ENCODE assay signal across 20 mouse cellular contexts in genomic region chr14:105300551-105300950, GRCm38 (mm10). TPM values are rescaled to one million over a fixed set of nuclear protein-coding genes. Genes with fewer than 3 reads are reported as not detected.
DNase-seq lines count a peak whose midpoint lies in the region; ATAC-seq and TF ChIP-seq lines count a peak whose summit lies in the region.
"Had no signal": no experiment of that assay in that cellular context is flagged by ENCODE, and none has a peak within 500 bp of the region (broad histone marks: within the 10 kb centered on the region; RNA-seq: fewer than 3 reads in every experiment).

No protein-coding gene starts in this region.

- no peak for ATAC-seq in embryonic facial prominence, embryonic 14.5 days (ENCODE audit: low read depth)
- ATAC-seq in liver, embryonic 11.5 days (replicated peaks; ENCODE audit: low FRiP score), result no peak
- ATAC-seq in granulocyte monocyte progenitor cell, adult 5-6 weeks (replicated peaks; ENCODE audit: poor library complexity, severe bottlenecking), result peak; percentile 70
- ATAC-seq: hindbrain, postnatal 0 days had no signal

- H3K9me3 ChIP-seq in embryonic facial prominence, embryonic 14.5 days (ENCODE audit: control insufficient read depth, low read length), result no peaks in the 10 kb centered on the region
- H3K9me3 ChIP-seq in embryonic facial prominence, embryonic 10.5 days, result no peaks in the 10 kb centered on the region
- no peaks in the 10 kb centered on the region for H3K9me3 ChIP-seq in liver, embryonic 11.5 days (ENCODE audit: control insufficient read depth, low read length)
- no peaks in the 10 kb centered on the region for H3K9me3 ChIP-seq in megakaryocyte, embryonic 14.5 days
- H3K9me3 ChIP-seq: forebrain, embryonic 12.5 days; heart, embryonic 15.5 days; midbrain, embryonic 10.5 days had no signal

- WGBS in embryonic facial prominence, embryonic 14.5 days, result 74% methylated on average over 10 of the region's 10 CpGs
- WGBS in embryonic facial prominence, embryonic 10.5 days, result 74% methylated on average over 10 of the region's 10 CpGs
- 25% methylated on average over 10 of the region's 10 CpGs for WGBS in liver, adult 2 months
- 78% methylated on average over 10 of the region's 10 CpGs for WGBS in liver, embryonic 11.5 days

- H3K36me3 ChIP-seq in embryonic facial prominence, embryonic 14.5 days (ENCODE audit: control insufficient read depth, insufficient read depth, low read length), result peaks cover 15% of the 10 kb centered on the region
- peaks cover 16% of the 10 kb centered on the region; the same call in 1 of the 2 replicates for H3K36me3 ChIP-seq in embryonic facial prominence, embryonic 10.5 days (replicated peaks)
- H3K36me3 ChIP-seq in liver, adult 2 months (ENCODE audit: control insufficient read depth, insufficient read depth, low read length), result peaks cover 11% of the 10 kb centered on the region
- H3K36me3 ChIP-seq in liver, embryonic 11.5 days (ENCODE audit: control insufficient read depth, insufficient read depth, low read length), result no peaks in the 10 kb centered on the region; the same call in 1 of the 2 replicates
- peaks cover 44% of the 10 kb centered on the region for H3K36me3 ChIP-seq in megakaryocyte, embryonic 14.5 days (replicated peaks; ENCODE audit: low read length)

- no peaks in the 10 kb centered on the region for H3K4me1 ChIP-seq in embryonic facial prominence, embryonic 14.5 days (ENCODE audit: control insufficient read depth, insufficient read depth, low read length)
- H3K4me1 ChIP-seq in embryonic facial prominence, embryonic 10.5 days, result 0 out of 2 replicates have a peak, but pooled peaks cover 2% of the 10 kb centered on the region
- H3K4me1 ChIP-seq in liver, adult 2 months (ENCODE audit: control insufficient read depth, insufficient read depth, low read length), result peaks cover 2% of the 10 kb centered on the region; the same call in 1 of the 2 replicates
- H3K4me1 ChIP-seq in liver, embryonic 11.5 days (replicated peaks; ENCODE audit: control insufficient read depth, insufficient read depth, low read length), result no peaks in the 10 kb centered on the region
- H3K4me1 ChIP-seq in megakaryocyte, embryonic 14.5 days, result peaks cover 22% of the 10 kb centered on the region
- H3K4me1 ChIP-seq: forebrain, embryonic 12.5 days; heart, embryonic 15.5 days had no signal

- TF ChIP-seq CTCF in liver, adult 2 months (IDR thresholded peaks at IDR 0.05; ENCODE audit: low read depth, low read length), result no peak

- TF ChIP-seq POLR2A in liver, adult 2 months (IDR thresholded peaks at IDR 0.05; ENCODE audit: extremely low read depth, insufficient read depth, low read length), result no peak

- no peak overlapping the region for H3K4me3 ChIP-seq in embryonic facial prominence, embryonic 14.5 days (ENCODE audit: low read depth, low read length)
- no peak overlapping the region for H3K4me3 ChIP-seq in embryonic facial prominence, embryonic 10.5 days
- no peak overlapping the region for H3K4me3 ChIP-seq in liver, adult 2 months (ENCODE audit: insufficient read depth, low read depth, low read length)
- no peak overlapping the region for H3K4me3 ChIP-seq in liver, embryonic 11.5 days (ENCODE audit: low read depth, low read length)
- peak overlapping the region; percentile 85 for H3K4me3 ChIP-seq in megakaryocyte, embryonic 14.5 days (replicated peaks)
- H3K4me3 ChIP-seq: forebrain, embryonic 12.5 days; heart, embryonic 15.5 days; midbrain, embryonic 10.5 days had no signal

- no peak overlapping the region for H3K4me2 ChIP-seq in embryonic facial prominence, embryonic 14.5 days (ENCODE audit: low read depth, low read length)
- no peak overlapping the region for H3K4me2 ChIP-seq in liver, embryonic 11.5 days
- H3K4me2 ChIP-seq: forebrain, embryonic 12.5 days; heart, embryonic 15.5 days had no signal

- no peak overlapping the region for H3K9ac ChIP-seq in embryonic facial prominence, embryonic 14.5 days (ENCODE audit: low read depth, low read length)
- no peak overlapping the region for H3K9ac ChIP-seq in liver, adult 2 months (ENCODE audit: low read depth, low read length)
- H3K9ac ChIP-seq in liver, embryonic 11.5 days (ENCODE audit: low read depth, low read length), result no peak overlapping the region
- H3K9ac ChIP-seq: forebrain, embryonic 12.5 days; heart, embryonic 15.5 days had no signal

- peak; percentile 42 for DNase-seq in embryonic facial prominence, embryonic 14.5 days (ENCODE audit: low spot score)
- no peak for DNase-seq in embryonic facial prominence, embryonic 10.5 days (ENCODE audit: low spot score)
- DNase-seq in liver, adult 2 months (ENCODE audit: extremely low read depth, low read depth, low spot score), result peak; percentile 97
- DNase-seq in liver, embryonic 11.5 days (ENCODE audit: low spot score), result no peak
- no peak for DNase-seq in B cell, adult 2 months
- no peak for DNase-seq in spleen, adult 12 weeks (ENCODE audit: low spot score)
- DNase-seq: cerebellum, adult 9-10 months; heart, adult 11 months; left cerebral cortex, postnatal 4 days; lung, adult 2 months; retina, postnatal 1 day; spleen, adult 18-20 months; thymus, adult 2 months had no signal

- H3K27me3 ChIP-seq in embryonic facial prominence, embryonic 14.5 days (replicated peaks; ENCODE audit: control insufficient read depth, insufficient read depth, low read length), result no peaks in the 10 kb centered on the region
- H3K27me3 ChIP-seq in embryonic facial prominence, embryonic 10.5 days (replicated peaks; ENCODE audit: low read depth, poor library complexity, severe bottlenecking), result no peaks in the 10 kb centered on the region
- no peaks in the 10 kb centered on the region for H3K27me3 ChIP-seq in liver, adult 2 months (ENCODE audit: control insufficient read depth, insufficient read depth, low read length)
- H3K27me3 ChIP-seq in liver, embryonic 11.5 days (replicated peaks; ENCODE audit: control insufficient read depth, insufficient read depth, low read length), result no peaks in the 10 kb centered on the region
- H3K27me3 ChIP-seq in megakaryocyte, embryonic 14.5 days (replicated peaks), result no peaks in the 10 kb centered on the region
- H3K27me3 ChIP-seq: forebrain, embryonic 12.5 days; heart, embryonic 15.5 days had no signal

- no peak overlapping the region for H3K27ac ChIP-seq in embryonic facial prominence, embryonic 14.5 days (replicated peaks; ENCODE audit: low read depth, low read length)
- H3K27ac ChIP-seq in embryonic facial prominence, embryonic 10.5 days (replicated peaks), result no peak overlapping the region
- 0 out of 2 replicates have a peak overlapping the region, but pooled peaks have one; percentile 4 for H3K27ac ChIP-seq in liver, adult 2 months (replicated peaks; ENCODE audit: insufficient read depth, low read depth, low read length)
- H3K27ac ChIP-seq in liver, embryonic 11.5 days (ENCODE audit: low read depth, low read length), result no peak overlapping the region
- H3K27ac ChIP-seq: forebrain, embryonic 12.5 days; heart, embryonic 15.5 days; hindbrain, postnatal 0 days; kidney, postnatal 0 days; midbrain, embryonic 10.5 days had no signal

- H3K79me2 ChIP-seq in liver, adult 2 months (ENCODE audit: control insufficient read depth, insufficient read depth, low read length), result no peaks in the 10 kb centered on the region

RNA-seq across cellular contexts. Expression of gene Ndfip2, which starts 42.2 kb away (rescaled TPM):
- 60.9 and 64.9 TPM in 2 replicates for polyA plus RNA-seq in embryonic facial prominence, embryonic 14.5 days (2014; fragmentation: Nextera tagmentation; extraction: Ambion mirVana)
- polyA plus RNA-seq in embryonic facial prominence, embryonic 10.5 days (2016; fragmentation: Nextera tagmentation; extraction: Ambion mirVana), result 42.7 and 43.2 TPM in 2 replicates
- total RNA-seq in liver, adult 2 months (2014; rRNA removed), result 48.1 and 54.2 TPM in 2 replicates
- polyA plus RNA-seq in liver, adult 2 months (2012; rRNA removed), result 42.8 and 44.2 TPM in 2 replicates
- 35.3 and 38.4 TPM in 2 replicates for polyA plus RNA-seq in liver, embryonic 11.5 days (2014; fragmentation: Nextera tagmentation; extraction: Ambion mirVana)
- total RNA-seq in granulocyte monocyte progenitor cell, adult 5-6 weeks (2014; fragmentation: Nextera tagmentation), result 16.8 and 18.2 TPM in 2 replicates
- total RNA-seq in granulocyte monocyte progenitor cell, adult 5-6 weeks (2017), result 11.6 and 12.6 TPM in 2 replicates
- polyA plus RNA-seq in megakaryocyte, embryonic 14.5 days (2012; ENCODE audit: insufficient read depth, low replicate concordance), result 3.0 and 9.5 TPM in 2 replicates

Comparison
In these comparisons a context has a peak if more than half of its experiments do, and no peak if none do; other contexts are left out.
1. DNase-seq: peak in embryonic facial prominence, embryonic 14.5 days (single experiment) and liver, adult 2 months (single experiment); none in embryonic facial prominence, embryonic 10.5 days (single experiment), liver, embryonic 11.5 days (single experiment), B cell, adult 2 months (0 of 2) and spleen, adult 12 weeks (single experiment).